Mouse (Mus musculus) stomach, postnatal 0 days (tissue): ENCODE results near the gene Zmat5.

Experiments used
- CTCF ChIP-seq: IDR thresholded peaks from 2 replicates; pipeline ENCODE4 v1.5.1; 2016; ENCODE audit warnings: antibody characterized with exemption, low read depth, mild to moderate bottlenecking, moderate library complexity
- EP300 ChIP-seq: optimal IDR thresholded peaks from 2 replicates; pipeline ENCODE3; 2016; ENCODE audit warnings: antibody characterized with exemption

DNA sequence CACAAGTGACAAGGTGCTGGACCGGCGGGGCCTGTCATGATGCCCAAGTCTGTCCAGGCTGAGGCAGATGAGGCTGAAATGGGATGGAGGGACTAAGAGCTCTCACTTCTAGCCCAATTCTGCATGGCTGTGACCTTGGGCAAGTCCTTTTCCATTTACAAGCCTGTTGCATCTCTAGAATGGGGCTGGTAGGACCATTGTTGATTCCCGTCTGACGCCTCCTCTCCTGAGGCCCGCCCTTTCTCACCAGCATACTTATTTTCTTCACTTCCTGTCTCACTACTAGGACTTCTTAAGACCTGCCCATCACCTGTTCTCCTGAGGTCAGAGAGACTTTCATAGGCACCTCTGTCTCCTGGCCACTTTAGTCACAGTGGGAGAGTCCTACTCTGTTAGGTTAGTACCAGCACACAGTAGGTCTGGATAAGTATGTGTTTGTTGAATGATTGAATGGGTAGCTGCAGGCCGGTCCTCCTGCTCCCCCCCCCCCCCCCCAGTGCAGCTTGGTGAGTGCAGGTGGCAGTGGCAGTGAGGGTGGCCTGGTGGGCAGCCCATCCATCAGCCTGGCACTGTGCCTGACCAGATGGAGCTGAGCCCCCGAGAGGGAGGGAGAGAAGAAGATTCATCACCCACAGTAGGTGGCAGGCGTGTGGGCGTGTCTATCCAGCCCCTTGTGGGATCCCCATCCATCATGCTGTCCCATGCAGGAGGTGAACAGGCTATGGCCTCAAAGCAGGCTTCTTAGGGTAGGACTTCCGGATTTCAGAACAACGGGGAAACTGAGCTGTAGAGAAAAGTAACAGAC, 52.7 kb downstream of the Zmat5 start:
- no peak for TF ChIP-seq CTCF
- no peak for TF ChIP-seq EP300
